Mouse (Mus musculus) CH12.LX (cell line): Measurements from ENCODE around the gene Syt6.

ENCODE experiments used
- BHLHE40 ChIP-seq: IDR thresholded peaks from 2 replicates; pipeline ENCODE4 v1.6.1; 2011; ENCODE audit warnings: mild to moderate bottlenecking, low read depth, low read length, improper control_type of control experiment
- CTCF ChIP-seq, 2 experiments: IDR thresholded peaks in 1 of 2; conservative IDR thresholded peaks in 1 of 2; 2 replicates each; pipeline ENCODE4 v1.5.1; 2011 to 2012; ENCODE audit warnings: low read depth in 2 of 2, low read length in 2 of 2, improper control_type of control experiment in 1 of 2, inconsistent platforms in 1 of 2, mild to moderate bottlenecking in 1 of 2, moderate library complexity in 1 of 2
- KAT2A ChIP-seq: IDR thresholded peaks from 2 replicates; pipeline ENCODE4 v1.6.1; 2012; ENCODE audit warnings: low read length, improper control_type of control experiment, inconsistent platforms; ENCODE audit not compliant: insufficient replicate concordance
- MAX ChIP-seq: IDR thresholded peaks from 2 replicates; pipeline ENCODE4 v1.6.1; 2011; ENCODE audit warnings: low read length, improper control_type of control experiment
- MAZ ChIP-seq: IDR thresholded peaks from 2 replicates; pipeline ENCODE4 v1.6.1; 2012; ENCODE audit warnings: low read depth, mild to moderate bottlenecking, inconsistent platforms, low read length, improper control_type of control experiment, moderate library complexity
- MXI1 ChIP-seq: IDR thresholded peaks from 2 replicates; pipeline ENCODE4 v1.6.1; 2011; ENCODE audit warnings: mild to moderate bottlenecking, low read depth, low read length, improper control_type of control experiment
- NRF1 ChIP-seq: IDR thresholded peaks from 2 replicates; pipeline ENCODE4 v1.6.1; 2014; ENCODE audit warnings: low read depth, mild to moderate bottlenecking, inconsistent platforms, low read length, improper control_type of control experiment, moderate library complexity
- PAX5 ChIP-seq: IDR thresholded peaks from 2 replicates; pipeline ENCODE4 v1.6.1; 2012; ENCODE audit warnings: low read length, inconsistent platforms, mixed read lengths
- POLR2A ChIP-seq: IDR thresholded peaks from 2 replicates; pipeline ENCODE4 v1.6.1; 2011; ENCODE audit warnings: low read depth, mild to moderate bottlenecking, improper control_type of control experiment, low read length
- RCOR1 ChIP-seq: conservative IDR thresholded peaks from 2 replicates; pipeline ENCODE4 v1.6.1; 2012; ENCODE audit warnings: low read depth, mild to moderate bottlenecking, inconsistent platforms, low read length, improper control_type of control experiment
- SMC3 ChIP-seq: IDR thresholded peaks from 2 replicates; pipeline ENCODE4 v1.6.1; 2011; ENCODE audit warnings: low read depth, low read length, improper control_type of control experiment

- TF ChIP-seq POLR2A (no peak), MXI1 (no peak), MAX (no peak), KAT2A (no peak), SMC3 (no peak), MAZ (no peak), CTCF (conservative IDR thresholded peaks at IDR 0.05 in 1 of 2, IDR thresholded peaks at IDR 0.05 in 1 of 2; ENCODE audit: low read depth in 2 of 2, low read length in 2 of 2) (no peak), PAX5 (no peak), RCOR1 (no peak), NRF1 (no peak), BHLHE40 (no peak)
Observed at GRCm38 (mm10) chr3:103612636-103613355, 37.8 kb downstream of the Syt6 start.
